Mouse (Mus musculus): ENCODE data around the gene Tmem97.
A peak's percentile ranks its signal among the peaks of the same experiment; 100 is the strongest.
"Not testable (repeated sequence)": the region's sequence is repeated elsewhere in the genome, so short reads cannot be mapped to it uniquely, and the experiment has no call there.

The Tmem97 gene

DNA sequence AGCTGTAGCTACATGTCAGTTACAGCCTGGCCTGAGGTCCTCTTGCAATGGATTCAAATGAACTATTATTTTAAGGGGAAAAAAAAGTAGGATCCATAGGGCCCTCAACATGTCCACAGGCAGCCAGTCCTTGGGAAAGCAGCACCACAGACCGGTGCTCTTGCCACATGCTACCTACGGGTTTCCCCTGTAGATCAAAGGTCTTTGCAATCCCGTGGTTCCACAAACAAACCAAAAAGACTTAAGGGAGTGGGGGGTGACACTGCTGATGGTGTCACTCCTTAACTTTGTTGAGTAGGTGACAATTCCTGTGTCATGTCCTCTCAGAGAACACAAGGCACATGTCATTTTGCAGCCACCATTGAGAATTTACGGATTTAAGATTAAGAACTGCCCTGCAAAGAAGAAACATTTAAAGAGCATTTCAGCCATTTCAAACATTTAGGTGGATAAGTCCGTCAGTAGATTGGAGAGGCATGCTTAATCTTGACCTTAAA, 1.0 kb downstream of the Tmem97 start:
- DNase-seq (ENCODE audit: low spot score): no peak

DNA sequence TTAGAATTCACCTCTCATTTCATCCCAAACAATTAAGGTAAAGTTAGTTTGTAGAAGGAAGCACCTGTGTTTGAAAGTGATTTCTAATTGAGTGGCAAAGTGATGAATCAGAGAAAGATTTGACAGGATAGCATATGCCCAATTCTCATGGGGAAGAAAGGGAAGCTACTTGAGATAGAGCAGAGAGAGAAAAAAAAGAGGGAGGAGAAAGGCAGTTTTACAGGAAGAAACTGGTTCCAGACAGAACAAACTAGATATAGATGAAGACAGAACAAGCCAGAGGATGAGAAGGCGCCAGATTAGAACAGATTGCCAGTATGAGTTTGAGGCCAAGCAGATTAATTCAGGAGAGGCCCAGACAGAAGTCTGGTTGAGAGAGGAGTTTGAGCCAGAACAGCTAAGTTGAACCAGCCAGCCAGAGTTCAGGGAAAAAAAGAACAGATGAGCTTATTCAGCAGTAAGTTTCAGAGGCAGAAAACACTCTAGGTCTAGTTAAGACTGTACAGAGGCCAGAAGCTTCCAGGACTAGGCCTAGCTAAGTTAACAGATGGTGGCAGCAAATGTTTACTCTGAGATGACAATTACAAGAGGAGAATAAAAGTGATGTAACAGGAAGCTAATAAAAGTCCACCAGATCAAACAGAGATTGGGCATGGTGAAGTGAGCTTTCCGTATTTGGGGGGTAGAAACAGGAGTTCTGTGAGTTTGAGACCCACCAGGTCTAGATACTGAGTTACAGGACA, 2.7 kb downstream of the Tmem97 start:
- DNase-seq (ENCODE audit: low spot score): no peak

DNA sequence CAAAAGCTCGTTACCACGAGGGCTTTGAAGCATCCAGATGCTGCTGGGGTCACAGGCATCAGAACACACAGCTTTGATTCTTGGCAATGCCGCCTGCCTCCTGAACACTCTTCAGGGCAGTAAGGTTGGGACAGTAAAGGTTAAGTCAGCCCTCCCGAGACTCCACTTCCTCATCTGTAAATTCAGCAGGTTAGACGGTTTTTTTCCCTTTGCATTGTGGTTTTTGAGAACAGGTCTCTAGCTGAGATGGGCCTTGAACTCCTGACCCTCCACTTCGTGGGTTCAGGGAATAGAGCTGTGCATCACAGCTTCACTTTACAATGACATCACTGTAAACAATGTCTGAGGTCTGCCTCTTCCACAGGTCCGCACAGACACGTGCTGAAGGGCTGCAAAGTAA, 5.4 kb downstream of the Tmem97 start:
- no peak for DNase-seq (ENCODE audit: low spot score)

DNA sequence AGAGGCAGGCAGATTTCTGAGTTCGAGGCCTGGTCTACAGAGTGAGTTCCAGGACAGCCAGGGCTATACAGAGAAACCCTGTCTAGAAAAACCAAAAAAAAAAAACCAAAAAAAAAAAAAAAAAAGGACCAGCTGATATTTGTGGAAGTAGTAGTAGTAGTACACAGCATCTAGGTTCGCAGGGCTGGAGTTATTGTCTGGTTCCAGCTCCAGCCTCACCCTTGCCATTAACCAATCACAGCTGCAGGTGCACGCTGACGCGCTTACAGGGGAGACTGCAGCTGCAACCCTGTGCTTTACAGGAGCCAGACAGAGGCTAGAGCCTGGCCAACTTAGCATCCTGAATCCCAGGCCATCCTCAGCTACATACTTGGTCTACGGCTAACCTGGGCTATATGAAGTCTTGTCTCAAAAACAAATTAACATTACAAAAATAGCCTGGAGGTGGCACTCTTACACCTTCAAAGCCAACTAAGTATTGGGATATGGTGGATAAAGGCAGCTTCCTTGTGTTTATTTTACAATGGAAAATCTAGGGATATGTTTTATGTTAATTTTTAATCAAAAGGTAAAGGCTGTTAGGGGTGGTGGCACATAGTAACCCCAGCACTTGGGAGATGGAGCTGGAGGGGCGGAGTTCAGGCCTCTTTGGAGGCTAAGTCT, 6.0 kb downstream of the Tmem97 start:
- DNase-seq (ENCODE audit: low spot score): no peak

DNA sequence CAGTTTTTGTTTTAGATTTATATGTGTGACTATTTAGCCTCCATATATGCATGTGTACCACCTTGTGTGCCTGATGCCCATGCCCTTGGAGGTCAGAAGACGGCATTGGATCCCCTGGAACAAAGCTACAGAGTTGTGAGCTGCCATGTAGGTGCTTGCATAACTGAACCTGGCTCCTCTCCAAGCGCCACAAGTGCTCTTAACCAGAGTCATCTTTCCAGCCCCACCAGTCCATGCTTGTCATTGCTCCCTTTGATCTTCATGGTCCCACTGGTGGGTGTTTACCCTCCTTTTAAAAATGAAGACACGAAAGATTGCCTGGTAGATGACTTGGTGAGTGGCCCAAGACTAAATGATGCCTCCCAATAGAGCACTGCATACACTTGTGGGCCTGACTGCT, 10.2 kb downstream of the Tmem97 start:
- no peak for DNase-seq (ENCODE audit: low spot score)

DNA sequence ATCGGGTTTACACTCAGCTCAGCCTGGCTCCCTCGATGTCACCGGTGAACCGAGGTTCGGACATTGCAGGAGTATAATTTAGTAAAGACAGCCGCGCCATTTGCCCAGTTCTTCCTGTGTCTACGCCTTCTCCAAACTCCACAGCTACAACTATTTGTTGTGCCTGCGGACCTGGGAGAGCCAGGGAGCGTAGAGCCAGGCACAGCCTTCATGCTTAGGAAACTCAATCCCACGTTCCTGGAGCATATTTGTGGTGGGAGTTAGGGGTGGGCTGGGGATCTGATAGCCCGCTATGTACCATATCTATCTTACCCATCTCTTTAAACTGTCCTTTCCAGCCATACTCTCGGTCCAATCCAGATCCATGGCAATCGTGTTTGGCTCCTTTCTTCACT, 13.9 kb downstream of the Tmem97 start:
- DNase-seq (ENCODE audit: low spot score): no peak

DNA sequence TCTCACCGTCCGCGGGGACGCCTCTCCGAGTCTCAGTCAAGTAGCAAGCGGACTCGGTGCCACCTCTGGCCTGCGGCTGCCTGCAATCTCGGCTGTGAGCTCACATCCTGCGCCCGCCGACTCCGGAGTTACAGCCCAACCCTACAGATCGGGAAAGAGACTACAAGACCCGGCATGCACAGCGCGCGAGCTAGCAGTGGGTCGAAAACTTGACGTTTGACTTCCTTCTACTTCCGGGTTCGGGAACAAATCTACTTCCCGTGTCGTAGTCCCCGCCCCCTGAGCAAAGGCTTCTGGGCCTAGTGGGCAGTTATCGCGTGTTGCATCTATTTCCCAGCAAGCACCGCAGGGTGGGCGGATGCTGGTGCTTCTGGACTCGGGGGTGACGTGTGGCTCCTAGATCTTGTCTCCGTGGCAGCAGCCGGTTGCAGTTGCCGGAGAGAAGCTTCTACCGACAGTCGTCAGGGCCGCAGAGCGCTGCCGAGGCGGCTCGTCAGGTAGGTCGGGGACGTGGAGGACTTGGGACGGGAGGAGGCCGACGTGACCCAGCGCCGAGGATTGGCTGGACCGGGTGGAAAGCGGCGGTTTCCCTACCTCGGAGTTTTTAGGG, 14.4 kb downstream of the Tmem97 start, which contains the start of the genes Tnfaip1 and Ift20:
Gene Tnfaip1, minus strand, starts transcription at position 253 of the 610 bp plus-strand sequence.
Gene Ift20, plus strand, starts transcription at position 282 of the 610 bp plus-strand sequence.
- peak; percentile 98 for DNase-seq (ENCODE audit: low spot score)

DNA sequence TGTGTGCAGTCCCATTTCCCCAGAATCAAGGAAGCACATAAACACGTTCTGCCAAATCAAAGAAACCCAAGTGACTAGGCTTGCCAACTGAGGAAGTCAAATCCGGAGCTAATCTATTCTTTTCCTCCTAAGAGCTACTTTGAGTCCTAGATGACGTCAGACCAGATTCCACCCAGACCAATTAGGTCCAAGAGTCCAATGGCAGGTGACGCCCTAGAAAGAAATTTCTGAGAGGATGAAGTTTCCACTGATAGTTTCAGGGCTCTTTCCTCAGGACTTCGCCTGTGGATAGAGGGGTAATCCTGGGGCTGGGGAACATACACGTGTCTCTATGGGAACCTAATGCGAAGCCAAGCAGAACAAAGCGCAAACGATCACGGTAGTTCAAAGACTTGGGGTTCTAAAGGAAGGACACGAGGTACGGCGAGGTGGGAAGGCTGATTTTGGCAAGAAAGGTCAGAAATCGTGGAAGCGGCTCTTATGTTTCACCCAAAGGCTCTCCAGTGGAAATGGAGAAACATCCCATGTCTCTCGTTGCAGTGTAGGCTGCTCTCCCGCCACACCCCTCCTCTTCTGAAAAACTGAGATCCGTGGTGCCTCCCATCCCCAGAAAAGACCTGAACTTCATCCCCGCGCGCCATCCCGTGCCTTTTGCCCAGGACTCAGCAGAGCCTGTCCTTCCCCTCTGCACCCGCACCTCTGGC, 15.0 kb downstream of the Tmem97 start:
- no peak for DNase-seq (ENCODE audit: low spot score)

DNA sequence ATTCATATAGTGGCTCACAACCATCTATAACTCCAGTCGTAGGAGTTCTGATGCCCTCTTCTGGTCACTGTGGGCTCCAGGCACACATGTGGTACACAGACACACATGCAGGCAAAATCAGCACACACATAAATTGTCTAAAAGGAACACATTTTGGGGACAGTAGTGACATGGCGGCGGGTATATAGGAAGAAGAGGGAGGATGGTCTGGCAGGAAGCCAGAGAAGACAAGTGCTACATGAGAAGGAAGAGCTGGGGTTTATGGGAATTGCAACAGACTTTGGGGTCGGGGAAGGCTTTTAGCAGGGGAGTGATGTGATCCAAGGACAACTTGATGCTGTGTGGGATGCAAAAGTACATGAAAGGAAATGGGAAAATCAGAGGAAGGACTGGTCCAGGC, 16.1 kb downstream of the Tmem97 start:
- no peak for DNase-seq (ENCODE audit: low spot score)

DNA sequence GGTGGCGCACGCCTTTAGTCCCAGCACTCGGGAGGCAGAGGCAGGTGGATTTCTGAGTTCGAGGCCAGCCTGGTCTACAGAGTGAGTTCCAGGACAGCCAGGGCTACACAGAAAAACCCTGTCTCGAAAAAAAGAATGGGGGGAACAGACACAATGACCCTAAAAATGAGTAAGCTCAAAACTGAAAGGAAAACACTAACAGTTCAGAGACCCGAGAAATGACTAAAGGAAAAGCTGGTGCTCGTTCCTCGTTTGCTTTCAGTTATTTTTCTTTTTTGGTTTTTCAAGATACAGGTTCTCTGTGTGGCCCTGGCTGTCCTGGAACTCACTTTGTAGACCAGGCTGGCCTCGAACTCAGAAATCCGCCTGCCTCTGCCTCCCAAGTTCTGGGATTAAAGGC, 19.1 kb downstream of the Tmem97 start:
- DNase-seq (ENCODE audit: low spot score): not testable (repeated sequence)

DNA sequence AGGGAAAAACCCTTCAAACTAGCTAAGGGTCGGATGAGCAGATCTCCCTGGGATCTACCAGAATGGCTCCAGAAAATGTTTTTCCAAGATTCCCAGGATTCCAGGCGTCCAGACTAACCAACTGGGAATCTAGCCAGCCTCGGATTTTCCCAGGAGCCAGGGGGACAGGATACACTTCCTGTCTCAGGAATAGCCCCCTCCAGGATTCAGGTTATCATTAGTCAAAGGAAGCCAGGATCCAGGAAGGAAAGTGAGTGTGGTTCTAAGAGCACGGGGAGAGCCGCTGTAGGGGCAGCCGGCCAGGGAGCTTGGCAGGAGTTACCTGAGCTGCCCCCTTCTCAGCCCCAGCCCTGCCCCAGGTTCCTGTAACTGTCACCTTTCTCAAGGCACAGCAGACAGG, 19.5 kb downstream of the Tmem97 start:
- DNase-seq (ENCODE audit: low spot score): no peak

DNA sequence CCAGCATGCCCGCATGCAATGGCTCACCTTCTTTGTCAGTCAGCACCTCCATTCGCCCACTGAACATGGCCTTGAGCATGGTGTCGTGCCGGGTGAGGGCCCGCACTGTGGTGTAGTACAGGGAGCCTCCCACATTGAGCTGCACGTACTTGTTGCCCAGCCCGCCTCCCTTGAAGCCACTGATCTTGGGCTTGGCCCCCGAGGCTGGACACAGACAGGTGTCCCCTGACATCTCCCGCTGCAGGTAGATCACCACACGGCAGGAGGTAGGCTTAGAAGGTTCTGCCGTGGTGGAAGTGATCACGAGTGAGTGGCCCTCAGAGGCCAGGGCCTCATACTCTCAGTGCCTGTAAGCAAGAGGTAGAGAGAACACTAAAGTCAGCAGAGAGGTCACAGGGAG, 20.6 kb downstream of the Tmem97 start:
- DNase-seq (ENCODE audit: low spot score): no peak

DNA sequence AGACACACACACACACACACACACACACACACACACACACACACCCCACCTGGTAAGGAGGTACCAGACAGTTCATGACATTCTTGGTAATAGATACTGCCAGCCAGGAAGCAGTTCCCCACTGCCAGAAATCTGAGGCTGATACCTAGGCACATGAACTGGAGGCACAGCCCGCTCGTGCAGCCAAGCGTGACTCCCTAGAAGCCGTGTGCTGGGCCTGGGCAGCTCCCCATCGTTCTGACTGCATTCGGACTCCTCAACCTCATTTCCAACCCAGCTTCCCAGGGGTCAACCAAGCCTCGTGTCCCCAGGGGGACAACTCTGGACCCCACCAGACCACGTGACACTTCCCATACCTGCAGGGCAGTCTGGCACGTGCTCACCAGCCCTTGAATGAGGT, 21.9 kb downstream of the Tmem97 start:
- DNase-seq (ENCODE audit: low spot score): no peak

DNA sequence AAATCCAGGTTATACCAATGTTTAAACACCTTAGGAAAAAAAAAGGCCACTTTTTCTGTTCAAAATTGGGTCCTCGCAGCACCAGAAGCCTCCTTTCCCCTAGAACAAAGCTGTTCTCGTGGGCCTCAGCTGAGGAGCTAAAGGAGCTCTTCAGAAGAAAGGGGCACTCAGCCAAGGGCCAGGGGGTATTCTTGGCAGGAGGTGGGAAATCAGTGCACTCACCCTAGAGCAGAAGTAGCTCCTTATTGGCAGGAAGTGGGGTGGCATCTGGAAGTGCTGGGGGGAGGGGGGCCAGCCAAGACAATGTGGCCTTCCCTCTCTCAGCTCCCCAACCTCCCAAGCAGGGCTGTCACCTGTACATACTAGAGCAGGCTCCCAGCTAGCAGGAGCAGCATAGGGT, 25.7 kb downstream of the Tmem97 start:
- DNase-seq (ENCODE audit: low spot score): no peak

DNA sequence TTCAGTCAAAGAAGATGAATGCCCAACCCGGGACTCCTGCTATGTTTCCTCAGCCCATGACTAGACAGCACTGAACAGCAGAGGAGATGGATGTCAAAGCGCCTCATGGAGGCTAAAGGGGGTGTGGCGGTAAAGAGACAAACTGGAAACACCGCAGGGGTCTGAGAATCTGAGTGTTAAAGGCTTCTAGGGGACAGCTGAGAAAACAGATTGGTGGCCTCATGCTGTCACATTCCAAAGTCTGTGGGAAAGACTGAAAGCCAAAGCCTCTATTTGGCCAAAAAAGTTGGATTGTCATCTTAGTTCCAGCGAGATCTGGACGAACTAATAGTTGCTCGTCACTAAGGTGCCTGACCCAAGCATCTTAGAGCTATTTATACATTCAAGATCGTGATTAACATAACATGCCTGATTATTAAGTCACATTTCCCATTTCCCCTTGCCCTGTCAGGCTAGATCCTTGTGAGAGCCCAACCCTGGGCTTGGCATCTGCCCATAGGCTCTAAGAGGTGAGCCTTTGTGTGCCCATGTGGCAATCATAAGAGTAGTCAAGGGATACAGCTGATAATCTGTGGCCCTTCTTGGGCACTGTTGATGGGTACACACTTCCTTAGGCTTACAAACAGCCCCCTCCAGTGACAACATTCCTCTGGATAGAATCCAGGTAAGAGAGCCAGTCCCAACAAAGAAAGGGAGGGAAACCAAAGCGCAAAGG, 27.2 kb downstream of the Tmem97 start:
- no peak for DNase-seq (ENCODE audit: low spot score)

DNA sequence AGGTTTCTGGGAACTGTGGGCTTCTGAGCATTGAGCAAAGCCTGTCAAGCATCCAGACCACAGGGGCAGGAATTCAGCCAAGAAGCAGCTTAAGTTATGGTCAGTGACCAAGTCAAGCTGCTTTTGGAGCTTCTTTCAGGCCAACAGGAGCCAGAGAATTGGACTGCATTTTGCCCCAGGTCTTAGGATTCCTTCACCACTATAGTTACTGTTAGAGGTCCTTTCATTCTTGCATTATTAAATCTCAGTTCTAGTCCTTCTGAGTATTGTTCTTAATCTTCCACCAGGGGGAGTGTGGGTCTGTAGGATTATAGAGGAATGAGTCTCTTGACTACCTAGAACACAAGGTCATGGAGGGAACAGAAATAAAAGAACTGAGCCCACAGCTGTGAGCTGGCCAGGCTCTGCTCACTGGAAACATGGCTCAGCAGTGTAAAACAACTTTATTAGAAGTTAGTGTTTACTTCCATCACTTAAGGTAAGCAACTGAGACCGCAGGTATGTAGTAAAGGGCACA, 28.0 kb downstream of the Tmem97 start:
- no peak for DNase-seq (ENCODE audit: low spot score)

DNA sequence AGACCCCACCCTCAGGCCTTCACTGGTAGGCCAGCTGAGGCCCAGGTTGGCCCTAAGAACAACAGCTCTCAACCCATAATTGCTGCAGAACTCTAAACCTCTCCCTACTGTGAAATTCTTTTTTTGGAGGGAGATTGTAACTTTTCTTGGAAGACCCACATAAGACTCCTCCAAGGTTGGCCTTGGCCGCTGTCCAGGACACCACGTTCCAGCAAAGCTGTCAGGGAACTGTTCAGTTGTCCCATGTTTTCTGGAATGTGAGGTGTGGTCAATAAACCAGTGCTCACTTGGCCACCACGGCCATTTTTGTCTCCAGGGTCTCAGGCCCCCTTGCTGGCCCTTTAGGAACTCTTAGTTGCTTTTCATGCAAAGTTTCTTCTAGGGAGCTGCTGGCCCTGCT, 28.7 kb downstream of the Tmem97 start:
- no peak for DNase-seq (ENCODE audit: low spot score)

DNA sequence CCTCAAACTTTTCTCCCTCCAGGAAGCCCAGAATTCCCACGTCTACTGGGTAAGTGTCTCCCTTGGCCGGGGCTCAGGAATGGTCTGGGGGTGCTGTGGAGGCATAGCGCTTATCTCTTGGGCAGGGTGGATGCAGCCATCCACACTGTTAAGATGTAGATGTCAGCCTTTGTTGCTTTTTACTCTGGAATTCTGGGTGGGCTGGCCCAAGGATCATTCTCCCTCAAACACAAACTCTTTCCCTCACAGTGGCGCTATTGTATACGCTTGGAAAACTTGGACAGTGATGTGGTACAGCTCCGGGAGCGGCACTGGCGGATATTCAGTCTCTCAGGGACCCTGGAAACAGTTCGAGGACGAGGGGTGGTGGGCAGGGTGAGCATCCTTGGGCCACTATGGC, 31.6 kb downstream of the Tmem97 start:
- no peak for DNase-seq (ENCODE audit: low spot score)

DNA sequence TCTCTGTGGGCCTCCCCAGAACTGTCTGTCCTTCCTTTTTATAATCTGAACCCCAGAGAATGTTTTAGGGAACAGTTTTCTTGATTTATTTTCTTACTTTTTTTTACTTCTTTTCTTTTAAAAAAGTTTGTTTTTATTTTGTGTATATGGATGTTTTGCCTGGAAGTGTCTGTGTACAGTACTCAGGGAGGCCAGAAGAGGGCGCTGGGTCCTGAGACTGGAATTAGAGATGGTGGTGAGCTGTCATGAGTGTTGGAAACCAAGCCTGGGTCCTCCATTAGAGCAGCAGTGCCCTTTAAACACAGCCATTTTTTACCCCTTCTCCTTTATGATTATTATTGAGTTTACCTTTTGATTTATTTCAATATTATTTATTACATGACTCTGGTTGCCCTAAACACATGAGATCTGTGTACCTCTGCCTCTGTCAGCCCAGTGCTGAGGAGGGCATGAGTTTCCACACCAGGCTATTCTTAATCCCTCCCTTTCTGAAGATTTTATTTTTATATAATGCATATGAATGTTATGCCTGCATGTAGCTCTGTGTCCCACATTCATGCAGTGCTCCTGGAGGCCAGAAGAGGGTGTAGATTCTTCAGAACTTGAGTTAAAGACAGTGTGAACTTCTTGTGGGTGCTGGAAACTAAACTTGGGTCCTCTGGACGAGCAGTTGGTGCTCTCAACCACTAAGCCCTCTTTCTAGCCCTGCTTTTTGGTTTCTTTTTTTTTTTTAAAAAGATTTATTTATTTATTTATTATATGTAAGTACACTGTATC, 34.8 kb downstream of the Tmem97 start:
- DNase-seq (ENCODE audit: low spot score): no peak

DNA sequence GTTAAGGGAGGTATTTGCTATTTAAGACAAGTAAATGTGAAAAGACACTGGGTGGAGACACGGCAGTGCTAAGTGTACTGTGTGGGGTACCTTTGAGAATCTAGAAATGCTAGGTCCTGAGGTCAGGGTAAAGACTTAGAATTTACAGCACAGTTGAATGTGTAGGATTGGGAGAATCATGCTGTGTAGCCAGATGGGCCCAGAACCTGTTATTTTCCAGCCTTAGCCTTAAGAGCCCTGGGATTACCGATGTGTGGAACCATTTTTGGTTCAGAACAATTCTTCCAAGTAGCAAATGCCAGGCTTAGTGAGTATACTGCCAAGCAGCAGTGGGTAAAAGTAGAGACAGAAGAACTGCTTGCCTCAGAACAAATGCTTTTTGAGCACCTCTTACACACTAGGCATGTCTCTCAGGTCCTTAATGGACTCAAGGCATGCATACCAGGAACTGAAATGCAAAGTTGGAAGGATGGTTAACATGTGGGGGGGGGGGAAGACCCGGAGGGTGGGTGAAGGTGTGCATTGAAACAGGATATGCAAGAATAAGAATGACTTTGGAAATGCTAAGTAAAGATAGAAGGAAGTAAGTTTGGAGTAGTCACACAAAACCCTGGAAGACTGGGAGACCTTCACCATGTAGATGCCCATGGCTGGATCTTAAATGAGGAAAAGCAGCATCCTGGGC, 37.3 kb downstream of the Tmem97 start:
- DNase-seq (ENCODE audit: low spot score): no peak

All from left cerebral cortex, adult 11 months (tissue).